Mouse (Mus musculus): ENCODE data around the gene Ctsh.
"Not testable (repeated sequence)": the region's sequence is repeated elsewhere in the genome, so short reads cannot be mapped to it uniquely, and the experiment has no call there.

Gene Ctsh

DNA sequence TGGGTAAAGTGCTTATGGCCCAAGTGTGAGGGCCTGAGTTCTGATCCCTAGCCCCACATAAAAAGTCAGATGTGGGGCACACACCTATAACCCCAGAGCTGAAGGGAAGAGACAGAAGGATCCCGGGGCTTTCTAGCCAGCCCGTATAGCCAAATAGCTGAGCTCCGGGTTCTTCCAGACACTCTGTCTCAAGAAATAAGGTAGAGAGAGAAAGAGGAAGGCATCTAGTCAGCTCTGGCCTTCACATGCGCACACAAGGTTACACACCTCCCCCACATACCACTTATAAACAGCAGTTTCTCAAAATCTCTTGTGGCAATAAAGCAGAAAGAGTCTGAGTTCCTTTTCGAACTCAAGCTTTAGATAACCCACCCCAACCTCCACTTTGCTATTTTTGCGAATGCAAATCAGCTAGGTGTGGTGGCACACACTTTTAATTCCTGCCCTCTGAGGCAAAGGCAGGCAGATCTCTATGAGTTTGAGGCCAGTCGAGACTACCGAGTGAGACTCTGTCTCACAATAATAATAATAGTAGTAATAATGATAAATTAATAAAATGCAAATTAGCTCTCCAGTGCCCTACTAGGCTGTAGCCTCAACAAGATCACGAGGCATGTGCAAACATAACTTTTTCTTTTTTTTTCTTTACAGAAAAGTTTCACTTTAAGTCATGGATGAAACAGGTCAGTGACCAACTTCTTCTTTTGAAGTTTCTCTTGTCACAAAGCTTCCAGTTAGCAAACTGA, 6.0 kb downstream of the Ctsh start:
- DNase-seq: no peak

DNA sequence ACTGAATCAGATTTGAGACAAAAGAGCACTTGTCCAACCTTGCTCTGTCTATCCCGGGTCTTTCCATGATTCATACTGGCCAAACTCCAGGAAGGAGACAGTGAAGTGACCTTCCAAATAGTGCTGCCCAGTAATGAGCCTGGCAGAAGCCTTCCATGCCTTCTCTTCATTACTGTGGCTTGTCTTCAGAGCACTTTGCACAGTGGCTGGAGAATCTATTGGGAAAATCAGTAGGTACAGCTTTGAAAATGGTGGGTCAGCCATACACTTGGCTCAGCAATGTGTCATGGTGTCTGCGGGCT, 6.6 kb downstream of the Ctsh start:
- no peak for DNase-seq

DNA sequence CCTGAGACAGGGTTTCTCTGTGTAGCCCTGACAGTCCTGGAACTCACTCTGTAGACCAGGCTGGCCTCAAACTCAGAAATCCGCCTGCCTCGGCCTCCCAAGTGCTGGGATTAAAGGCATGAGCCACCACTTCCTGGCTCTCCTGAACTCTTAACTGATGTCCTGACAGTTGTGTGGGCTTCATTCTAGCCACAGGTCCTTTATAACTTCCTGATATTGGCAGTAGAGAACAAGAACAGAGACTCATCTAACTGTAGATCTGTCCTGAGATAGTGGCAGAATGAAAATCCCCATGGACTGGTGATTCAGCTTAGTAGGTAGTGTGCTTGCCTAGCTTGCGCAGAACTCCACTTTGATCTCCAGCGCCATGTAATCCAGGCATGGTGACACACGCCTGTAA, 7.0 kb downstream of the Ctsh start:
- not testable (repeated sequence) for DNase-seq

DNA sequence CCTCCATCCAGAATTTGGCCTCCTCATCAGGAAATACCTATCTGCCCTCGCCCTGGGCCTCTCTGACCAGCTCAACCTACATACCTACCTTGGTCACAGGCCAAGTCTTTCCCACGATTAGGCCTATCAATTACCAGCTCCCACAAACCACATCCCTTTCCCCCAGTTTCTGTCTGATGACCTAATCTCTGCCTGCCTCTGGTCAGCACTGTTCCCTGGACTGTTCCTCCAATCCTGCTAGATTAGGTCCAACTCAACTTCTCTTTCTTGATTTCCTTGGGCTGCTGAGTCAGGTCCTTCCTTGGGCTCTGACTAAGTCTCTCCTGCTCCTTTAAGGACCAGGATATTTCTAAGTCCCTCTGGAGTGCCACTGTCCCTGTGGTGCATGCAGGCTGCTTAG, 13.4 kb downstream of the Ctsh start:
- DNase-seq: no peak

DNA sequence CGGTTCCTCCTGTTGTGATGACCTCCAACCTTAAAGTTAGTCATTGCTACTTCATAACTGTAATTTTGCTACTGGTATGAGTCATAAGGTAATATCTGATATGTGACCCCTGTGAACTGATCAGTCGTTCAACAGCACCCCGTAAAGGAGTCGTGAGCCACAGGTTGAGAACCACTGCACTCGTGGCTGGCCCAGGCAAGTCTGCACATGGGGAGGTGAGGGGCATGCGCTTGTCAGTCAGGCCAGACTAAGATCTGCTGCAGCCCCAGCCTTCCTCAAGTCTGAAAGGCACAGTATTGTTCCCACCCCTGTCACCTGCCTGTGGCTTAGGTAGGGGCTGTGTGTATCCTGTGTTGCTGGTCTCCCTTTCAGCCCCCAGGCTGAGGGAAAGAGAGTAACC, 14.8 kb downstream of the Ctsh start:
- no peak for DNase-seq

DNA sequence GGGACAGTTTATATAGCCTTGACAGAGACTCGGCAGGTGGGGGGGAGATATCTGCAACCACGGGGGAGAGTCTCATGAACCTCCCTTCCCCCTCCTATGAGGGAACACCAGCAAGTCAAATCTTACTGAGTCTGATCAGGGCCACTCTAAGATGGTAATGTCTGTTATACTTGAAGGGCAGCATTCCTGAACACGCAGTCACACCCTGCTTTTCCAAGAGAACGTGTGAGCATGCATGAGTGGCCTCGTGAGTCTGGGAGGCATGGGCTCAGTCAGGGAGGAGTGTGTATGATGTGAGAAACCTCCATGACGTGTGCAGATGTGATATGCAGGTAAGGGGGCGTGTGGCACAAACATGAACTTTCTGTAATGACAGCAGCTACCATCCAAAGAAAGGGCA, 15.5 kb downstream of the Ctsh start:
- DNase-seq: no peak

DNA sequence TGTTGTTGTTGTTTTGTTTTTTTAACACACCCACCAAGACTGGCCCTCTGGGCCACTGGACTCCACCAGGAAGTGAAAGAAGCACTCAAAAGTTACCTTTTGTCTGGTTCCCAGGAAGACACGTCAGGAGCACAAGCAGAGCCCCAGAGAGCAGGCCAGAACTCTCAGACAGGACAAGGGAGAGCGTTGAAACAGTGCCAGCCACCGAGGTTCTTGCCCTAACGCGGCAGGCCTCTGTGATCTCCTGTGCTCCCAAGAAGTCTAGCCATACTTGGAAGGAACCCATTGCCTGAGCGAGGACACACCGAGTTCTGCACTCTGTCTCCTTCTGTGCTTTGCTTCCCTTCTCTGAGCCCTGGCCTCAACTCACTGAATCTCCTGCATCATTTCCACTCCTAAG, 16.2 kb downstream of the Ctsh start:
- DNase-seq: no peak

DNA sequence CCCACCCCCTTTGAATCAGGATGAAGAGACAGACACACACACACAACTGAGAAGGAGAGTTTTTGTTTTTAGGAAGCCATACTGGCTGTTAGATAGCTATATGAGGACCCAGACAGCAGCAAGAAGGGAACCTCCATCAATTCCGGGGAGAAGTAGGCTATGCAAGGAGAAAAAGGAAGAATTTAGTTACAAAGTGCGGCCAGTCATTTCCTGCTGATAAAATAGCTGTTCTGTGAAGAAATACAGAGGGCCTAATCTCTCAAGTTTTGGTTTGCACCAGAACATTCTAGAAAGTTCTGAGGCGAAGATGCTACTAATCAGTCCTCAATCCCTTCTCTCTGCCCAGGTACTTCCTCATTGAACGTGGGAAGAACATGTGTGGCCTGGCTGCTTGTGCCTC, 21.4 kb downstream of the Ctsh start:
- no peak for DNase-seq

DNA sequence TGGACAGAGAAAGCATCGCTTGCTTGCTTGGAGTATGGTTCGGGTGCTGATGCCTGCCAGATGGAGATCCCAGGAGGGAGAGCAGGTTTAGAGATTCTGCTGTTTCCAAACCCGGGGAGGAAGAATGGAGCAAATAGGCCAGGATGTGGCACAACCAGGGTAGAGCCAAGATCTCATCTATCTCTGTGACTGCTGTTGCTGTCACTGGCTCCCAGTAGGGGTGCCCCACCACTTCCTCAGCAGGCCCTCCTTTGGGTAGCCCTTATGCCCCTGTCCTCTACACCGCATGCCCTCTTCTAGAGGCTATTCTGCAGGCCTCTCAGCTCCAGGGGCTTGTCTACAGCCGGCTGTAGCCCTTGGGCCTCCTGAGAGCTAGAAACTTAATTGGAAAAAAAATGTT, 22.2 kb downstream of the Ctsh start:
- DNase-seq: no peak

DNA sequence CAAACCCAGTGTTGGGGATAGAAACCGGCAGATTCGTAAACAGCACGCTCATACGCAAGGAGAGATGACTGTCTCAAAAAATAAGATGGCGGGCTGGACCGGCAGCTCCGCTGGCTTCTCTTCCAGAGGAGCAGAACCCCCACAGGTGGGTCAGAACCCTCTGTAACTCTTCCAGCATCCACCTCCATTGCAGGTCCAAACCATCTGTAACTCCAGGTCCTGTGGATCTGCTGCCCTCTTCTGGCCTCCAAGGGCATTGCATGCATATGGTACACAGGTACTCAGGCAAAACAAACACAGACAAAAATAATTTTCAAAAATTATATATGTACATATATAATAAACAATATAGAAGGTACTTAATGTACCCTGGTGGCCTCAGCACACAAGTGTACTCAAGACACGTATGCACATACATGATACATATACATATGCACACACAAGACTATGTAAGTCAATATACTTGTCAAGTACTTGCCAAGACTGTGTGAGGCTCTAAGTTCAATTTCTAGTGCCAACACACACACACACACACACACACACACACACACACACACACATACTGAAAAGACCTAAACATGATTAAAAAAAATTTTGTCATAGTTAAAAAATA, 23.0 kb downstream of the Ctsh start:
- peak; percentile 37 for DNase-seq

DNA sequence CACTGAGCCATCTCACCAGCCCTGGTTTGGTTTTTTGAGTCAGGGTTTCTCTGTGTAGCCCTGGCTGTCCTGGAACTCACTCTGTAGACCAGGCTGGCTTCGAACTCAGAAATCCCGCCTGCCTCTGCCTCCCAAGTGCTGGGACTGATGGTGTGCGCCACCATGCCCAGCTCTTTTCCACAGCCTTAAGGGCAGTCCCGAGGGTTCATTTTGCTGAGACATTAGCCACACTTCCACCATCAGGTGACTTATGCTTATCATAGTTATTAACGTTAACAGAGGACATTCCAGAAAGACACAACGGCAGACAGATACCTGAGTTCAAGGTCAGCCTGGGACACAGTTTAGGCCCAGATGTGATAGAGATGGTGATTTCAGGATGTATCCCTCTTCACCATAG, 28.0 kb downstream of the Ctsh start:
- DNase-seq: not testable (repeated sequence)

DNA sequence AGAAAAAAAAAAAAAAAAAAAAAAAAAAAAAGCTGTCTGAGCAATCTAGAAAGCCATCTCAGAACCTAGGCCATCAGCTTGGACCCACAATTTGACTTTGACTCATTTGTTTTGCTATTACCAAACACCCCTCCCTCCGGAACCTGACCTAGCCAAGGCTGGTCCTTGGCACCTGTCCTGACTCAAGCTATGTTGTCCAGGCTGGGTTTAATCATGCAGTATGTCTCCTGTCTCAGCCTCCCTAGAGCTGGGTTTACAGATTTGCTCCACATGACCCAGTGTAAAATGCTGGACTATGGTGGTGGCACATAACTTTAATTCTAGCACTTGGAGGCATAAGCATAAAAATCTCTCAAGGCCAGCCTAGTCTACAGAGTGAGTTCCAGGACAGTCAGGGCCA, 29.0 kb downstream of the Ctsh start:
- no peak for DNase-seq

DNA sequence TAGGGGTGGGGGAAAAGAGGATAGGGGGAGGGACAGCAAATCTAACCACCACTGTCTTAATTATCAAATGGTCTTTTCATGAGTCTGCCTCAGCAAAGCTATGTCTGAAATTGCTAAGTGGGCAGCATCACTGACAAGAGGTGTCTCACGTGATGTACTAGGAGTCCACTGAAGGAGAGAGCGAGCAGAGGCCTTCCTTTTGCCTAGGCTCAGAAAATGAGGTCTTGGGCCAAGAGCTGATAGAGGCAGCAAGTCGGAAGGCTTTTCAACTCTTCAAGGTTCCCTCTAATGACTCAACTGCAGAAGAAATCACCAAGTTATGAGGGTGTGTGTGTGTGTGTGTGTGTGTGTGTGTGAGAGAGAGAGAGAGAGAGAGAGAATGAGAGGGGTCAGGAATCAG, 30.2 kb downstream of the Ctsh start:
- no peak for DNase-seq

DNA sequence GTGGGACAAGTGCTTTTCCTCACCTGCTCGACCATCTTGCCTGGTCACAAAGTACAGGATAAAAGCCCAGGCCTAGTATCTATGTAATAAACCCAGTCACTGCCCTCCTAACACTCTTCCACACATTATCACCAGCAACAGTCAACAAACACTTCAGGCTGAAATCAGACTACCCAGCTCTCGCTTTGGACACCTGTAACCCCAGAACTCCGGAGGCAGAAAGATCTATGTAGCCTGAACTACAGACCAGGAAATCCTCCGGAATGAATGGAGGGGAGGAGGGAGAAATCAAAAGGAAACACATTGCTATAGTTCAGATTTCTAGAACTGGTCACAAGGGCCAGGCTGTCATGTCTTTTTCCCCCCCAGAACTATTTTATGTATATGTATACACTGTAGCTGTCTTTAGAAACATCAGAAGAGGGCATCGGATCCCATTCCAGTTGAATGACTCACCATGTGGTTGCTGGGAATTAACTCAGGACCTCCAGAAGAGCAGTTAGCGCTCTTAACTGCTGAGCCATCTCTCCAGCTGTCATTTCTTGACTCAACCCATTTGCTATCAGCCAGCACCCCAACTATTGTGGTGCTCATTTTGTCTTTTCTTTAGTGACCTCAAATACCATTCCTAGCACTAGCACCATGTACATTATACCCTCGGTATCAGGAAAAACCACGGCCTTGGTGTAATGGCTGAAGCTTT, 31.0 kb downstream of the Ctsh start:
- no peak for DNase-seq

DNA sequence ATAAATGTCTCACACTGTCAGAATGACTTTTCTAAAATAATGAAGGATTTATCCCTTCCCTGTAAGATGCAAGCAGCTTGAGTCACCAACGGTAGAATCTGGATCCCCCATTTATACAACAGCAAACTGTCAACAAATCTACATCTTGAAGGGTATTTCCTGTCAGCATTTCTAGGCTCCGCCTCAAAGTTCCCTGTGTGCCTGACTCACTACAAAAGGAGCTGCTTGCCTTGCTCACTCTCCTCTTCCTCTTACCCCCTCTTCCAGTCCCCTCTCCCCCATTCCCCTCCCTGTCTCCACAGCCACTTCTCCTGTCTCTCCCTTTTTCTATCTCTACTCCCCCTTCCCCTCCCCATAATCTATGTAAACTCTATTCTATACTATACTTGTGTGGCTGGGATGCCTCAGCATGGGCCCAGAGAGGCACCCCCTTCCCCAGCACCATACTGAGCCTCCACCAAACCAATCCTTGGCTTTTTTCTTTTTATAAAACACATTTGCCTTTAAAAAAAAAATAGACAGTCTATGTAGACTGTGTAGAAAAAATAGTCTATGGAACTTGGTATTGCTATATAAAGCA, 34.0 kb downstream of the Ctsh start:
- DNase-seq: no peak

DNA sequence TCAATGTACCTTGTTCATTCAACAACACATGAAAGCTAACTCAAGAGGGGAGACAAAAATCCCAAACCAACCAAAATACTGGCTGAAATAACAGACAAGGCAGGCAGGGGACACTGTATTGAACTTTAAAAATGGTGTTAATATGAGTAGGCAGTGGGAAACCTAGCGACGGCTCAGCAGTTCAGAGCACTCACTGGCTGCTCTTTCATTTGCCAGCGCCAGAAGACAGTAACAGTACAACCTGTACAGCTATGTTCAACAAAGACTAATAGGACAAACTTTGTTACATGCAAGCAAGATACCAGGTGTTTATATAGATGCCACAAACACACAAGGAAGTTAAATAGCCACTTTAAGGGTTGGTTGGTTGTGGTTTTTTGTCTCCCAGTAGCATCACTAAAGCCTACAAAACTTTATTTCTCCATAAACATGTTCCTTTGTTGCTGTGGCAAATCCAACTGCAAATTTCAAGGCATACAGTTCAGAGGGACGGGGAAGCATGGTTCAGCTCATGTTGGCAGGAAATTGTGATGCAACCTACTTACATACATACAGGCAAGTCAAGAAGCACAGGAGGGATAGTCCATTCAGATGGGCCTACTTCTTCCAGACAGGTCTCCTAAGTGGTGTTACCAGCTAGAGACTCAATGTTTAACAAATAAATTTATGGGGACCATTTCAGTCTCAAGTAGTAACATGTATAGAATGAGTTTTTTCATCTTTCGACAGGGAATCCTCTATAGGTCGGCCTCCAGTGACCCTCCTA, 35.6 kb downstream of the Ctsh start:
- DNase-seq: no peak

DNA sequence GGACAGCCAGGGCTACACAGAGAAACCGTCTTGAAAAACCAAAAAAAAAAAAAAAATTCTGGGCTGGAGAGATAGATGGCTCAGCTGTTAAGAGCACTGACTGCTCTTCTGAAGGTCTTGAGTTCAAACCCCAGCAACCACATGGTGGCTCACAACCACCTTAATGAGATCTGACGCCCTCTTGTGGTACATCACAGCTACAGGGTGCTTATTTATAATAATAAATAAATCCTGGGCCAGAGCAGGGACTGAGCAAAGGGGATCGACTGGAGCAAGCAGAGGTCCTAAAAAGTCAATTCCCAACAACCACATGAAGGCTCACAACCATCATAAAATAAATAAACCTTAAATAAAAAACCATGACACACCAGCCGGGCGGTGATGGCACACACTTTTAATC, 45.0 kb downstream of the Ctsh start:
- DNase-seq: no peak

DNA sequence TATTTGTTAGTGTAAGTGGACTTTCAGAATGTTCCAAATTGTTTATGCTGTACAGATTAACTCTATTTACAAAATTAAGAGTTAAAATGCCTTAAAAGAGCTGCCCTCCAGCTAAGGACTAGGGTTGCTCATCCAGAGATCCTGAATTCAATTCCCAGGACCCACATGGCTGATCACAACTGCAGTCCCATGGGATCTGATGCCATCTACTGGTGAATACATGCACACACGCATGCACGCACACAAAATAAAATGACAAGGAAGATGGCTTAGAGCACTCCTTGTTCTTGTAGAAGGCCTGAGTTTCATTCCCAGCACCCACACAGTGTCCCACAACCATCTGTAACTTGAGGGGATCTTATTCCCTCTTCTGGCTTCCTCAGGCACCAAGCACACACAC, 46.8 kb downstream of the Ctsh start:
- DNase-seq: no peak

DNA sequence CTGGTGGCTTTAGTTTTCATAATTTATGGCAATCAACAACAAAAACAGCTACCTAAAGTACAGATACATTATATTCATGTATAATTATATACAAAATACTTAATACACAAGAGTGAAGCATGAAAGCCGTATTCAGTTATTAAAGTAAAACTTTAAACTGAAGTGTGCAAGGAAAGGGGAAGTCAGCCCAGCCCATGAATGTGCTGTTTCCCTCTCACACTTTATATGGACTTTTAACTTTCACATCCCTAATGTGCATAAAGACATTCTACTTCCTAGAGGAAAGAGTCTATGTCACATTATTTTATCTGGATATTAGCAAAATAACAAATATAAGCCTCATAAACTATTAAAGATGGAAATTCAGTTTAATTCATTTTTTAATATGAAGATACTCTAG, 51.5 kb downstream of the Ctsh start:
- DNase-seq: no peak

DNA sequence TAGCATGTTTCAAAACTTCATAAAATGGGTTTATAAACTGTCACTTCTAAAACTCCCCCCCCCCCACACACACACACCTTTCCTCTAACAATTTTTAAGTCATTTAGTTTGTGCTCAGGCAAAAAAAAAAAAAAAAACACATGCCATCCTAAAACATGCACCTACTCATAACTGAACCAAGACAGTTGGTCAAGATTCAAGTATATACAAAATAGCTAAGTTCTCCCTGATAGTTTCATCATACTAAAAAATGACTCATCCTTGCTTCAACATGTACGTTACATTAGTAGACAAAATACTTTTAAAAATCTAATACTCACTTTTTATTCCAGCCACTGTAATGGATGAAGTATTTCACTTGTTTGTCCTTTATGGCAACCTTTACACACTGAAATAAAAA, 53.0 kb downstream of the Ctsh start:
- no peak for DNase-seq

DNA sequence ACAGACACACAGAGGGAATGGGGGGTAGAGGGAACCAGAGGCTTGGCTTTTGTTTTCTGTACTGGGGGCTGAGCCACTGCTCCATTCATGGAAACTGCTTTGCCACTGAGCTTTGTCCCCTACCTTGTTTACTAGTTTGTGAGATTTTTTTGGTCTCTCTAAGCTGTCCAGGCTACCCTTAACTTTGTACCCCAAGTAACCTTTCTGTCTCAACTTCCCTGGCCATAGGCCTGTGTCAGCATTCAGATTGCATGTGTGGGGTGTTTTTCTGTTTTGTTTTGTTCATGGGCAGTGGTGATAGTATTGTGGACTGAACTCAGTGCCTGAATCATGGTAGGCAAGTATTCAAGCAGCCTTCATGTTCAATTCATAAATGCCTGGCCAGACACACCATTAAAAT, 54.3 kb downstream of the Ctsh start:
- DNase-seq: no peak

DNA sequence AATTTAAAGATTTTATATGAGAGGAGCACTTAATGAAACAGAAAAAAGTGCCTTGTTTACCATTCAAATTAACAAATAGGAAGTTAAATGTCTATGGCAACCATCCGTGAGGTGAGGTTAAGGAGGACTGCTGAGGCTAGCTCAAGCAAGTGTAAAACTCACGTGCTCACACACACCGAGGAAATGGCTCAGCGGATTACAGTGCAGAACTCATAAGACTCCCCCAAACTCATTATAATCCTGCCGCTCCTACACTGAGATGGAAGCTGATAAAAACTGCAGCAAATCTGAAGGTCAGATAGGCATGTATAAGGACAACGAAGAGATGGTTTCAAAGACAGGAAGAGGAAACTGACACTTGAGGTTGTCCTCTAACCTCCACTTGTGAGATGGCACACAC, 55.4 kb downstream of the Ctsh start:
- DNase-seq: no peak

DNA sequence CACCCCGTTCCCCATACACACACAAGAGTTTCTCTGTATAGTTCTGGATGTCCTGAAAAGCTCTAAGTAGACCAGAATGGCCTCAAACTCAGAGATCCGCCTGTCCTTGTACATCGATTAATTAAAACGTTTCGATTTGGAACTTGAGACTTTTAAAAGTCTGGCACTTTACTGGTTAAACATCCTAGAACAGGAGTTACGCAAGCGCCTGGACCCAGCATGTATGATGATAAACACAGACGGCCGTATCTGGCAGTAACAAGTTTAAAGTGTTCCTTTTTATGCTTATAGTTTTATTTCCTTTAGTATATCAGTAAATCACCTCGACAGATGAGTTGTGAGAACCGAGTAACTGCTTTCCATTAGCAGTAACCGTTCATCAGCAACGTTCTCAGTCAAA, 59.2 kb downstream of the Ctsh start:
- DNase-seq: no peak
